Mouse (Mus musculus): ENCODE results near the gene Col24a1.
A peak's percentile ranks its signal among the peaks of the same experiment; 100 is the strongest.
"Not testable (repeated sequence)": the region's sequence is repeated elsewhere in the genome, so short reads cannot be mapped to it uniquely, and the experiment has no call there.

Gene Col24a1

GRCm38 (mm10) chr3:145353951-145354350, 61.7 kb downstream of the Col24a1 start:
- DNase-seq (ENCODE audit: low spot score), result no peak

GRCm38 (mm10) chr3:145356865-145357487, 64.7 kb downstream of the Col24a1 start:
- DNase-seq (ENCODE audit: low spot score), result no peak

GRCm38 (mm10) chr3:145365227-145365626, 73.0 kb downstream of the Col24a1 start:
- no peak for DNase-seq (ENCODE audit: low spot score)

- DNase-seq (ENCODE audit: low spot score), result no peak
These were observed 75.0 kb downstream of the Col24a1 start for GRCm38 (mm10) chr3:145367176-145367717.

GRCm38 (mm10) chr3:145376298-145376697, 84.0 kb downstream of the Col24a1 start:
- DNase-seq (ENCODE audit: low spot score), result no peak

- no peak for DNase-seq (ENCODE audit: low spot score)
These were observed 90.8 kb downstream of the Col24a1 start for GRCm38 (mm10) chr3:145383095-145383494.

GRCm38 (mm10) chr3:145386434-145386833, 94.2 kb downstream of the Col24a1 start:
- no peak for DNase-seq (ENCODE audit: low spot score)

- no peak for DNase-seq (ENCODE audit: low spot score)
These were observed 98.4 kb downstream of the Col24a1 start for GRCm38 (mm10) chr3:145390681-145391080.

- no peak for DNase-seq (ENCODE audit: low spot score)
These were observed 99.9 kb downstream of the Col24a1 start for GRCm38 (mm10) chr3:145391986-145392659.

GRCm38 (mm10) chr3:145399173-145399572, 106.9 kb downstream of the Col24a1 start:
- no peak for DNase-seq (ENCODE audit: low spot score)

- no peak for DNase-seq (ENCODE audit: low spot score)
These were observed 110.0 kb downstream of the Col24a1 start for GRCm38 (mm10) chr3:145402257-145402656.

- no peak for DNase-seq (ENCODE audit: low spot score)
These were observed 110.7 kb downstream of the Col24a1 start for GRCm38 (mm10) chr3:145402994-145403393.

- DNase-seq (ENCODE audit: low spot score), result no peak
These were observed 115.8 kb downstream of the Col24a1 start for GRCm38 (mm10) chr3:145408045-145408444.

- DNase-seq (ENCODE audit: low spot score), result no peak
These were observed 119.9 kb downstream of the Col24a1 start for GRCm38 (mm10) chr3:145412137-145412536.

- DNase-seq (ENCODE audit: low spot score), result no peak
These were observed 122.1 kb downstream of the Col24a1 start for GRCm38 (mm10) chr3:145414362-145414761.

GRCm38 (mm10) chr3:145417809-145418208, 125.5 kb downstream of the Col24a1 start:
- no peak for DNase-seq (ENCODE audit: low spot score)

- no peak for DNase-seq (ENCODE audit: low spot score)
These were observed 128.1 kb downstream of the Col24a1 start for GRCm38 (mm10) chr3:145420421-145420820.

GRCm38 (mm10) chr3:145422044-145422443, 129.8 kb downstream of the Col24a1 start:
- DNase-seq (ENCODE audit: low spot score), result no peak

GRCm38 (mm10) chr3:145438352-145438751, 146.1 kb downstream of the Col24a1 start:
- DNase-seq (ENCODE audit: low spot score), result no peak

- DNase-seq (ENCODE audit: low spot score), result no peak
These were observed 146.8 kb downstream of the Col24a1 start for GRCm38 (mm10) chr3:145439086-145439485.

- no peak for DNase-seq (ENCODE audit: low spot score)
These were observed 148.7 kb downstream of the Col24a1 start for GRCm38 (mm10) chr3:145440993-145441392.

- peak; percentile 8 for DNase-seq (ENCODE audit: low spot score)
These were observed 150.0 kb downstream of the Col24a1 start for GRCm38 (mm10) chr3:145442268-145442667.

- not testable (repeated sequence) for DNase-seq (ENCODE audit: low spot score)
These were observed 150.9 kb downstream of the Col24a1 start for GRCm38 (mm10) chr3:145443167-145443566.
